Mouse (Mus musculus): ENCODE results near the gene Glipr2. TPM values are rescaled to one million over a fixed set of nuclear protein-coding genes. Genes with fewer than 3 reads are reported as not detected.

Gene Glipr2
- polyA plus RNA-seq, 1 experiment from 2014 or later, result 86.2 TPM

DNA sequence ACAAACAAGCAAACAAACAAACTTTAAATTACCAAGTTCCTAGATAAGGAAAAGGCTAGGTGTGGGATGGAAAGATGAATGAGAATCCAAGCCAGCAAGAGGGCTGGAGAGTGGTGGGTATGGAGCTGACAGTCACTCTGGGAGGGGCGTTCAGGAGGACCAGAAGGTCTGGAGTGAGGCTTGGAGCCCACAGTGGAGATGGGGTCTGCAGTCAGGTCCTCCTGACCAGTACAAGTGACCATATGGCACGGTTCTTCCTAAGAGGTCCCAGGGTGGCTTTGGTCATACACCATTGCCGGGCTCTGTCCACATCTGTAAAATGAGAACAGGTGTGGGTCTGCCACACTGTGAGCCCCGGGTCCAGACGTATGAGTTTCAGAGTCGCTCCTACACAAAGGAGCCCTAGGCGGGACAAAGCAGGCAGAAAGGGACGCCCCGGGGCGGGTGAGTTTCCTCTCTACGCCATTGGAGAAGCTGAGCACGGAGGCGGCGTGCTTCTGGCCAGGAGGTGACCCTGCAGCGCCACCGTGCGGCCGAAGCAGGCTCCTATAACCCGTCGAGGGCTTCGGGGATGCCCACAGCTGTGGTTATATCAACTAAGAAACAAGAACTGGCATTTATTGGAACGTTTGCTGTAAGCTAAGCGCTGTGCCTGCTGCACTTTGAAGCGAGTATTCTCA lies 25.0 kb downstream of the Glipr2 start:
- peak overlapping the region; percentile 57 for H3K27ac ChIP-seq
- ATAC-seq (ENCODE audit: insufficient number of reproducible peaks, insufficient read depth, low FRiP score, low TSS enrichment, low read depth), result peak; percentile 84
- H3K4me3 ChIP-seq (replicated peaks), result peak overlapping the region; percentile 31
- H3K4me1 ChIP-seq (replicated peaks), result peaks cover 27% of the 10 kb centered on the region
- H3K9ac ChIP-seq (replicated peaks), result peak overlapping the region; percentile 48
- no peaks in the 10 kb centered on the region for H3K27me3 ChIP-seq
- WGBS, result 2% methylated on average over 24 of the region's 24 CpGs
- no peaks in the 10 kb centered on the region for H3K9me3 ChIP-seq
- H3K4me2 ChIP-seq, result peak overlapping the region; percentile 59
- H3K36me3 ChIP-seq, result no peaks in the 10 kb centered on the region

DNA sequence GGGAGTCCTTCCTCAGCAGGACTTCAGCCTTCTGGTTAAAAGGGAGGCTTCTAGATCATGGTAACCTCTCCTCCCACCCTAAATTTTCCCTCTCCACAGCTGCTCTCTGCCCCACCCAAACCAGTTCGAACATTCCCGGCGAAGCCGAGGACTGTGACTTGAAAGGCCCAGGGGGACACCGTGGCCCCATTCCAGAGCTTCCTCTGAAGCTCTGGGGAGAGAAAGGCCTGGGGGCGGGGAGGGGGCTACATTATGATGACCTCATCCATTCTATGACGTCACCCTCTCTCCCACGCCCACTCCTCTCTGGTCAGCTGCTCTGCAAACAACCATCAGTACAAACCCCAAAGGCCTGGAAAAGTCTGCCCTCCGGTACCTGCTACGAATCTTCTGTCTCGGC lies 26.0 kb downstream of the Glipr2 start, which contains the start of gene Ccin:
TSS of gene Ccin (plus strand) at position 303 of the 400 bp plus-strand sequence.
- no peaks in the 10 kb centered on the region for H3K36me3 ChIP-seq
- no peak within 1 kb of the TSS for H3K27ac ChIP-seq
- H3K4me3 ChIP-seq (replicated peaks), result peak within 1 kb of the TSS; percentile 31
- H3K9me3 ChIP-seq, result no peaks in the 10 kb centered on the region
- WGBS, result 85% methylated on average over 11 of the region's 11 CpGs
- peaks cover 24% of the 10 kb centered on the region for H3K4me1 ChIP-seq (replicated peaks)
- H3K27me3 ChIP-seq, result no peaks in the 10 kb centered on the region
- no peak for ATAC-seq (ENCODE audit: insufficient number of reproducible peaks, insufficient read depth, low FRiP score, low TSS enrichment, low read depth)
- H3K9ac ChIP-seq (replicated peaks), result peak within 1 kb of the TSS; percentile 48
- peak within 1 kb of the TSS; percentile 59 for H3K4me2 ChIP-seq

DNA sequence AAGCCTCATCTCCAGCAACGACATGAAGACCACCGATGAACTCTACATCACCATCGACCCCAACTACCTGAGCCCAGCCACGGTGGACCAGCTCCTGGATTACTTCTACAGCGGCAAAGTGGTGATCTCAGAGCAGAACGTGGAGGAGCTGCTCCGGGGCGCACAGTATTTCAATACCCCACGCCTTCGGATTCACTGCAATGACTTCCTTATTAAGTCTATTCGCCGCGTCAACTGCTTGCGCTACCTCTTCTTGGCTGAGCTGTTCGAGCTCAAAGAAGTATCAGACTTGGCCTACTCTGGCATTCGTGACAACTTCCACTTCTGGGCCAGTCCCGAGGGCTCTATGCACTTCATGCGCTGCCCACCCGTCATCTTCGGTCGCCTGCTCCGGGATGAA lies 26.6 kb downstream of the Glipr2 start:
- no peak for ATAC-seq (ENCODE audit: insufficient number of reproducible peaks, insufficient read depth, low FRiP score, low TSS enrichment, low read depth)

GRCm38 (mm10) chr4:43984326-43984725 lies 27.1 kb downstream of the Glipr2 start:
- WGBS, result 94% methylated on average over 19 of the region's 19 CpGs
- Histone ChIP-seq H3K27me3 (no peaks in the 10 kb centered on the region), H3K4me3 (replicated peaks) (no peak overlapping the region), H3K9ac (replicated peaks) (no peak overlapping the region), H3K4me2 (no peak overlapping the region), H3K27ac (no peak overlapping the region), H3K36me3 (no peaks in the 10 kb centered on the region), H3K4me1 (replicated peaks) (peaks cover 13% of the 10 kb centered on the region), H3K9me3 (no peaks in the 10 kb centered on the region)
- no peak for ATAC-seq (ENCODE audit: insufficient number of reproducible peaks, insufficient read depth, low FRiP score, low TSS enrichment, low read depth)

More for the DNA sequence above, 26.6 kb downstream of the Glipr2 start:
- Histone ChIP-seq H3K9ac (replicated peaks) (no peak overlapping the region), H3K4me2 (no peak overlapping the region), H3K4me1 (replicated peaks) (peaks cover 19% of the 10 kb centered on the region), H3K27me3 (no peaks in the 10 kb centered on the region), H3K4me3 (replicated peaks) (no peak overlapping the region), H3K9me3 (no peaks in the 10 kb centered on the region), H3K36me3 (no peaks in the 10 kb centered on the region), H3K27ac (no peak overlapping the region)
- 93% methylated on average over 22 of the region's 22 CpGs for WGBS

DNA sequence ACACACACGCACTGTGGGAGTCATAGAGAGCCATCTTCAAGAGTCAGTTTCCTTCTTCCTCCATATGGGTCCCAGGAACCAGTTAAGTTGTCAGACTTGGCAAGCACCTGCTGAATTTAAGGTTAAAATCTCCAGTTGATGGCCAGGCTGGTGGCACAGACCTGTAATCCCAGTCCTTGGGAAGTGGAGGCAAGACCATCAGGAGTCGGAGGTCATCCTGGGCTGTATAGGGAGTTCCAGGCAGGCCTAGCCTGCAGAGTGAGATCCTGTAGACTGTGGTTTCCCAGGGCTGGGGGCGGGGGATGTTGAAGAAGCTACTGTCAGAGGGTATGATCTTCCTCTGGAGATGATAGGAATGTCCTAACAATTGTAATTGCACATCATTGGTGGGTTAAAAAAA lies 31.8 kb downstream of the Glipr2 start:
- H3K9ac ChIP-seq (replicated peaks), result no peak overlapping the region
- H3K36me3 ChIP-seq, result no peaks in the 10 kb centered on the region
- no peaks in the 10 kb centered on the region for H3K27me3 ChIP-seq
- no peaks in the 10 kb centered on the region for H3K4me1 ChIP-seq (replicated peaks)
- no peak overlapping the region for H3K4me2 ChIP-seq
- no peaks in the 10 kb centered on the region for H3K9me3 ChIP-seq
- 87% methylated on average over 3 of the region's 3 CpGs for WGBS
- H3K27ac ChIP-seq, result no peak overlapping the region
- H3K4me3 ChIP-seq (replicated peaks), result no peak overlapping the region
- no peak for ATAC-seq (ENCODE audit: insufficient number of reproducible peaks, insufficient read depth, low FRiP score, low TSS enrichment, low read depth)

- Histone ChIP-seq H3K4me2 (no peak overlapping the region), H3K27me3 (no peaks in the 10 kb centered on the region), H3K4me3 (replicated peaks) (no peak overlapping the region), H3K36me3 (no peaks in the 10 kb centered on the region), H3K27ac (no peak overlapping the region), H3K9me3 (no peaks in the 10 kb centered on the region), H3K4me1 (replicated peaks) (no peaks in the 10 kb centered on the region), H3K9ac (replicated peaks) (no peak overlapping the region)
- ATAC-seq (ENCODE audit: insufficient number of reproducible peaks, insufficient read depth, low FRiP score, low TSS enrichment, low read depth), result no peak
- 91% methylated on average over 11 of the region's 11 CpGs for WGBS
Observed at GRCm38 (mm10) chr4:43993072-43993471, 35.9 kb downstream of the Glipr2 start.

- H3K9me3 ChIP-seq, result no peaks in the 10 kb centered on the region
- no peaks in the 10 kb centered on the region for H3K27me3 ChIP-seq
- no peaks in the 10 kb centered on the region for H3K4me1 ChIP-seq (replicated peaks)
- no peak overlapping the region for H3K9ac ChIP-seq (replicated peaks)
- no peak overlapping the region for H3K4me3 ChIP-seq (replicated peaks)
- WGBS, result 63% methylated on average over 2 of the region's 2 CpGs
- no peak for ATAC-seq (ENCODE audit: insufficient number of reproducible peaks, insufficient read depth, low FRiP score, low TSS enrichment, low read depth)
- H3K36me3 ChIP-seq, result no peaks in the 10 kb centered on the region
- no peak overlapping the region for H3K27ac ChIP-seq
- H3K4me2 ChIP-seq, result no peak overlapping the region
Observed at GRCm38 (mm10) chr4:43994342-43994741, 37.1 kb downstream of the Glipr2 start.

GRCm38 (mm10) chr4:44003622-44004021 lies 46.4 kb downstream of the Glipr2 start:
- Histone ChIP-seq H3K9ac (replicated peaks) (no peak overlapping the region), H3K4me1 (replicated peaks) (no peaks in the 10 kb centered on the region), H3K9me3 (no peaks in the 10 kb centered on the region), H3K36me3 (no peaks in the 10 kb centered on the region), H3K27ac (no peak overlapping the region), H3K4me3 (replicated peaks) (no peak overlapping the region), H3K4me2 (no peak overlapping the region), H3K27me3 (no peaks in the 10 kb centered on the region)
- ATAC-seq (ENCODE audit: insufficient number of reproducible peaks, insufficient read depth, low FRiP score, low TSS enrichment, low read depth), result no peak
- 90% methylated on average over 6 of the region's 6 CpGs for WGBS

DNA sequence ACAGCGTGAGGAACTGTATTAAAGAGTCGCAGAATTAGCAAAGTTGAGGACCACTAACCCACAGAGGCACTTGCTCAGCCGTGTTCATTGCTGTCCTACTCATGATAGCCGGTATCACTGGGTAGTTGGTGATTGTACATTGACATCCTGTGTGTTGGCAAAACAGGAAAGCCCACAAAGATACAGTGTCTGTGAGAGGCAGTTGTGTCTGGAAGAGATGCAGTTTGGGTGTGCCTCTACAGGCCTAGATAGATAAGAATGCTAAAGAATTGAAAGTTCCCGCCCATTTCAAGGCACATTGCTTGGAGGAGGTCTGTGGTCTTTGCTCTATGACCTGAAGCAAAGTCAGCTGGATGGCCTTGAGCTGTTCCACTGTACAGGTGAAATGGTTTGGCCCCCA lies 46.9 kb downstream of the Glipr2 start, which contains the start of gene Clta:
TSS of gene Clta (plus strand) at position 327 of the 400 bp plus-strand sequence.
- no peaks in the 10 kb centered on the region for H3K4me1 ChIP-seq (replicated peaks)
- no peak within 1 kb of the TSS for H3K9ac ChIP-seq (replicated peaks)
- H3K4me3 ChIP-seq (replicated peaks), result no peak within 1 kb of the TSS
- WGBS, result 88% methylated on average over 5 of the region's 5 CpGs
- no peak for ATAC-seq (ENCODE audit: insufficient number of reproducible peaks, insufficient read depth, low FRiP score, low TSS enrichment, low read depth)
- H3K4me2 ChIP-seq, result no peak within 1 kb of the TSS
- no peaks in the 10 kb centered on the region for H3K9me3 ChIP-seq
- no peaks in the 10 kb centered on the region for H3K27me3 ChIP-seq
- no peaks in the 10 kb centered on the region for H3K36me3 ChIP-seq
- H3K27ac ChIP-seq, result no peak within 1 kb of the TSS

GRCm38 (mm10) chr4:44004623-44005409 lies 47.6 kb downstream of the Glipr2 start:
- 59% methylated on average over 3 of the region's 3 CpGs for WGBS
- ATAC-seq (ENCODE audit: insufficient number of reproducible peaks, insufficient read depth, low FRiP score, low TSS enrichment, low read depth), result no peak
- Histone ChIP-seq H3K4me2 (no peak overlapping the region), H3K9me3 (no peaks in the 10 kb centered on the region), H3K4me3 (replicated peaks) (no peak overlapping the region), H3K36me3 (no peaks in the 10 kb centered on the region), H3K4me1 (replicated peaks) (no peaks in the 10 kb centered on the region), H3K9ac (replicated peaks) (no peak overlapping the region), H3K27me3 (no peaks in the 10 kb centered on the region), H3K27ac (no peak overlapping the region)

GRCm38 (mm10) chr4:44010176-44010575 lies 53.0 kb downstream of the Glipr2 start:
- no peaks in the 10 kb centered on the region for H3K9me3 ChIP-seq
- no peak overlapping the region for H3K4me2 ChIP-seq
- ATAC-seq (ENCODE audit: insufficient number of reproducible peaks, insufficient read depth, low FRiP score, low TSS enrichment, low read depth), result no peak
- no peaks in the 10 kb centered on the region for H3K27me3 ChIP-seq
- 94% methylated on average over 1 of the region's 1 CpGs for WGBS
- H3K4me3 ChIP-seq (replicated peaks), result no peak overlapping the region
- H3K36me3 ChIP-seq, result no peaks in the 10 kb centered on the region
- no peak overlapping the region for H3K27ac ChIP-seq
- H3K9ac ChIP-seq (replicated peaks), result no peak overlapping the region
- H3K4me1 ChIP-seq (replicated peaks), result peaks cover 18% of the 10 kb centered on the region

Data from limb, embryonic 12.5 days (tissue).